Mouse (Mus musculus): Measurements from ENCODE around the gene Serpinb6e. TPM values are rescaled to one million over a fixed set of nuclear protein-coding genes. Genes with fewer than 3 reads are reported as not detected.

Gene Serpinb6e
- polyA plus RNA-seq (2017; shearing (Covaris generic)): not detected

GRCm38 (mm10) chr13:33843308-33843707 lies at the start of gene Serpinb6e:
TSS of gene Serpinb6e (minus strand) at chr13:33843408.

Other genes with a start within 250 kb of the Serpinb6e start
- gene Serpinb6d, start 182.0 kb downstream of the Serpinb6e start, polyA plus RNA-seq (2017; shearing (Covaris generic)): not detected
- under 1 TPM in 1 of 2 experiments, not detected in 1; 0.29 TPM for gene Serpinb6c, start 62.3 kb upstream of the Serpinb6e start, polyA plus RNA-seq (2017; shearing (Covaris generic))
- 10 to 100 TPM in 1 of 2 experiments, 1 to 10 TPM in 1; 7.9 to 11.8 TPM for gene Nqo2, start 121.3 kb upstream of the Serpinb6e start, polyA plus RNA-seq (2017; shearing (Covaris generic))
- gene Ripk1, start 159.0 kb upstream of the Serpinb6e start, polyA plus RNA-seq (2017; shearing (Covaris generic)): 10 to 100 TPM; 52.1 to 69.4 TPM
- gene Serpinb6a, start 159.4 kb upstream of the Serpinb6e start, polyA plus RNA-seq (2017; shearing (Covaris generic)): 10 to 100 TPM; 31.9 to 73.2 TPM
- gene Bphl, start 194.2 kb upstream of the Serpinb6e start, polyA plus RNA-seq (2017; shearing (Covaris generic)): 10 to 100 TPM; 21.0 to 29.9 TPM
- 10 to 100 TPM in 1 of 2 experiments, 1 to 10 TPM in 1; 8.1 to 12.1 TPM for gene Tubb2a, start 234.6 kb upstream of the Serpinb6e start, polyA plus RNA-seq (2017; shearing (Covaris generic))

Data from activated CD4-positive, CD25-positive, alpha-beta regulatory T cell (primary cell).